Mouse (Mus musculus) heart, embryonic 10.5 days (tissue): ENCODE measurements around the gene Coasy. TPM values are rescaled to one million over a fixed set of nuclear protein-coding genes. Genes with fewer than 3 reads are reported as not detected.

ENCODE experiments used
- DNase-seq: peaks from one replicate; pipeline ENCODE4 v3.0.0-alpha.2; 2017; ENCODE audit warnings: low spot score
- H3K27ac ChIP-seq: fragments of 300-500 bp; sonication (generic); 2 replicates; pipeline ENCODE4 v1.5.1; 2016; ENCODE audit warnings: mild to moderate bottlenecking
- H3K27me3 ChIP-seq: fragments of 300-500 bp; sonication (generic); 2 replicates; pipeline ENCODE4 v1.6.1; 2016; ENCODE audit warnings: mild to moderate bottlenecking; ENCODE audit not compliant: poor library complexity, insufficient read depth, severe bottlenecking
- H3K36me3 ChIP-seq: fragments of 300-500 bp; sonication (generic); 2 replicates; pipeline ENCODE4 v1.6.1; 2016; ENCODE audit warnings: mild to moderate bottlenecking, moderate library complexity
- H3K4me1 ChIP-seq: fragments of 300-500 bp; sonication (generic); 2 replicates; pipeline ENCODE4 v1.6.1; 2016; ENCODE audit warnings: mild to moderate bottlenecking
- H3K4me3 ChIP-seq: fragments of 300-500 bp; sonication (generic); 2 replicates; pipeline ENCODE4 v1.5.1; 2016; ENCODE audit warnings: mild to moderate bottlenecking, moderate library complexity
- H3K9me3 ChIP-seq: fragments of 300-500 bp; sonication (generic); 2 replicates; pipeline ENCODE4 v1.6.1; 2016; ENCODE audit warnings: mild to moderate bottlenecking, moderate library complexity
- WGBS: fragments of 180-500 bp; shearing (Covaris S2); methylation state at CpG from one replicate; pipeline ENCODE4 v1.1.7; 2016; 5-methylcytosine and 5-hydroxymethylcytosine counted together
- polyA plus RNA-seq: library from polyadenylated mRNA; unstranded; fragments of >200 nt; fragmentation: Nextera tagmentation; extraction: Ambion mirVana; gene quantifications from 2 replicates; pipeline ENCODE4 v1.2.1, GENCODE M21; 2016

The Coasy gene
- polyA plus RNA-seq, 1 experiment from 2014 or later = 37.0 TPM

DNA sequence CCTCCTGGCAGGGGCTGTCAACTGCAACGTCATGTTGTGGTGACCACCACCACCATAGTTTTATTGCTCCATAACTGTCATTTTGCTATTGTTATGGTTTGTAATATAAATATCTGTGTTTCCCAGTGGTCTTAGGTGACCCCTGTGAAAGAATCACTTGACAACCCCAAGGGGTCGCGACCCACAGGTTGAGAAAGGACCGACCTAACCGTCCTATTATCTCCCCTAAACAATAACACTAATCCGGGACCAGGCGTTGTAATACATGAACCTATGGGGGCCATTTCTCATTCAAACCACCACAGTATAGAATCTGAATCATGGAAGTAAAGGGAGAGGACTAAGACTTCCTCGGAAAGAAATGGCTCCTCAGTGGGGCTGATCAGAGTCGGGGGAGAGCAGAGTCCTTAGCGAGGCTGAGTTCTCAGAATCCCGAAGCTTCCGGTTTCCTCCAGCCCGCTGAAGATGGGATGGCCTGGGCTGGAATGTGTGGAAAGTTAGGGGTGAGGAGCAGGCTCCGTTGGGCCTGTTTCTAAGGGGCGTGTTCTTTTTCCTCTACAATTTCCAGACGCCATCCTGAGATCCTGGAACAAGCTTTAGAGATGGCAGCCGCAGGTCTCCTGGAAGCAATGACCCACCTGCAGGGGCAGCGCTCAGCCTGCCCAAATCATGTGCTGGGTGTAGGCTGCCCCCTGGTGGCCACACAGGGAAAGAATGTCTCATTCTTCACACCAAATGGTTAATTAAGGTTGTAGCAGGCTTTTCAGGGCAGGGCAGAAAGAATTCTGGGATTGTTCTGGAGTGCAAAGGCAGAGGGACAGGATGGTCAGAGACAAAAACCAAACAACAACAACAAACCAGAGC lies 15.6 kb upstream of the Coasy start:
- H3K4me3 ChIP-seq = peak overlapping the region; percentile 54
- peak; percentile 92 for DNase-seq
- WGBS = 23% methylated on average over 18 of the region's 18 CpGs
- peaks cover 64% of the 10 kb centered on the region for H3K4me1 ChIP-seq
- H3K9me3 ChIP-seq = no peaks in the 10 kb centered on the region
- H3K27ac ChIP-seq = peak overlapping the region; percentile 76
- peaks cover 14% of the 10 kb centered on the region for H3K27me3 ChIP-seq
- H3K36me3 ChIP-seq = peaks cover 7% of the 10 kb centered on the region; the same call in 1 of the 2 replicates

DNA sequence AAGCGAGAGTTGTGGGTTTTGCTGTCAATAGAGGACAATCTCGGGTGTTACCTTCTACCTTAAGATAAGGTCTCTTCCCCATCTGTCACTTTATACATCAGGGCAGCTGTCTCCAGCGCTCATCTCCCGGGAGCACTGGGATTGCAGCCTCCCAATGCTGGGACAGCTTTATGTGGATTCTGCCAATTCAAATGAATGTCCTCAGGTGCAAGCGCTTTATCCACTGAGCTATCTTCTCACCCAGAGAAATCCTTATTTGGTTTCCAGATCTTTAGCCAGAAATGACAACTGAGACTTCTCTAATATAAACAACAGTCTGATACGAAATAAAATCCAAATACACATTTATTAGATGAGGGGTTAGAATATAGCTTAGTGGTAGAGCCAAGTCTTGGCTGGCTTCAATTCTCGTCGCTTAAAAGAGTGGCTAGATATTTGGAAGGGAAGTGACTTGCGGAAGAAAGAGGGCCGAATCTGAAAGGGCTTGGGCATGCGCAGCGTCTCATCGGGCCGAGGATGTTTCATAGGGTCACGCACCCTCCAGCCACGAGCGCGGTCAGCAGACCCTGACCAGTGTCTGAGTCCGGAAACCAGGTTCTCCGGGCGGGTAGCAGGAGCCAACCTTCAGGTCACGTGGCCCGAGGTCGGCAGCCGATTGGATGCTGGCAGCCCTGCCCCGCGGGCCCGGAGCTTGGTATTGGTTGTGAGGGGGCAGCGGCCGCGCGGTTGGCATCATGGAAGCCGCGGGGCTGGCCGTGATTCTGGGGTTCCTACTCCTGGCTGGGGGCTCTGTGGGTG lies 12.8 kb upstream of the Coasy start, which contains the start of gene Naglu:
Gene Naglu (plus strand): TSS at position 622 of the 798 bp plus-strand sequence.
- H3K27ac ChIP-seq = peak within 1 kb of the TSS; percentile 91
- WGBS = 3% methylated on average over 35 of the region's 35 CpGs

DNA sequence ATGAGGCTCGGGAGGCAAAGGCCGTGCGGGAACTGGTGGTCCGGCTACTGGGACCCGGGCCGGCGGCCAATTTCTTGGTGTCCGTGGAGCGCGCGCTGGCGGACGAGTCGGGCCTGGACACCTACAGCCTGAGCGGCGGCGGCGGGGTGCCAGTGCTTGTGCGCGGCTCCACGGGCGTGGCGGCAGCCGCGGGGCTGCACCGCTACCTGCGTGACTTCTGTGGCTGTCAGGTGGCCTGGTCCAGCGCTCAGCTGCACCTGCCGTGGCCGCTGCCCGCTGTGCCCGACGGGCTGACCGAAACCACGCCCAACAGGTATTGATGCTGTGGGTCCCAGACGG lies 12.2 kb upstream of the Coasy start:
- H3K27me3 ChIP-seq = peaks cover 31% of the 10 kb centered on the region
- DNase-seq = no peak
- H3K4me1 ChIP-seq = peaks cover 31% of the 10 kb centered on the region
- H3K36me3 ChIP-seq = peaks cover 3% of the 10 kb centered on the region; the same call in 1 of the 2 replicates
- peak overlapping the region; percentile 93 for H3K4me3 ChIP-seq
- 0% methylated on average over 36 of the region's 36 CpGs for WGBS
- H3K9me3 ChIP-seq = no peaks in the 10 kb centered on the region
- H3K27ac ChIP-seq = peak overlapping the region; percentile 91

More for the DNA sequence above, 12.8 kb upstream of the Coasy start, which contains the start of gene Naglu:
- H3K4me3 ChIP-seq = peak within 1 kb of the TSS; percentile 93
- H3K27me3 ChIP-seq = peaks cover 31% of the 10 kb centered on the region
- peaks cover 36% of the 10 kb centered on the region for H3K4me1 ChIP-seq
- H3K36me3 ChIP-seq = peaks cover 3% of the 10 kb centered on the region; the same call in 1 of the 2 replicates
- DNase-seq = peak; percentile 97
- H3K9me3 ChIP-seq = no peaks in the 10 kb centered on the region

DNA sequence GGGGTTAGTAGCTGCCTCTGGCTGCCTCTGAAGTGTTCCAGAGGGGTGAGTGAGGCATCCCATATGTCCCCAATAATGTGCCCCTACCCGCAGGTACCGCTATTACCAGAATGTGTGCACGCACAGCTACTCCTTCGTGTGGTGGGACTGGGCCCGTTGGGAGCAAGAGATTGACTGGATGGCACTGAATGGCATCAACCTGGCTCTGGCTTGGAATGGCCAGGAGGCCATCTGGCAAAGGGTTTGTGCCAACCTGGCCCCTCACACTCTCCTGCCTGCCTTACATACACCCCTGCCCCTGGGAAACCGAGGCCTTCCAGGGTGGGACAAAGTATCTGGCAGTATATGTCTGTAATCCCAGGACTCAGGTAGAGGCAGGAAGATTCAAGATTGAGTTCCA lies 11.4 kb upstream of the Coasy start:
- Histone ChIP-seq H3K36me3 (peaks cover 3% of the 10 kb centered on the region; the same call in 1 of the 2 replicates), H3K27me3 (peaks cover 34% of the 10 kb centered on the region), H3K4me3 (peak overlapping the region; percentile 93), H3K27ac (no peak overlapping the region), H3K9me3 (no peaks in the 10 kb centered on the region), H3K4me1 (peaks cover 25% of the 10 kb centered on the region)
- 67% methylated on average over 6 of the region's 6 CpGs for WGBS
- no peak for DNase-seq

DNA sequence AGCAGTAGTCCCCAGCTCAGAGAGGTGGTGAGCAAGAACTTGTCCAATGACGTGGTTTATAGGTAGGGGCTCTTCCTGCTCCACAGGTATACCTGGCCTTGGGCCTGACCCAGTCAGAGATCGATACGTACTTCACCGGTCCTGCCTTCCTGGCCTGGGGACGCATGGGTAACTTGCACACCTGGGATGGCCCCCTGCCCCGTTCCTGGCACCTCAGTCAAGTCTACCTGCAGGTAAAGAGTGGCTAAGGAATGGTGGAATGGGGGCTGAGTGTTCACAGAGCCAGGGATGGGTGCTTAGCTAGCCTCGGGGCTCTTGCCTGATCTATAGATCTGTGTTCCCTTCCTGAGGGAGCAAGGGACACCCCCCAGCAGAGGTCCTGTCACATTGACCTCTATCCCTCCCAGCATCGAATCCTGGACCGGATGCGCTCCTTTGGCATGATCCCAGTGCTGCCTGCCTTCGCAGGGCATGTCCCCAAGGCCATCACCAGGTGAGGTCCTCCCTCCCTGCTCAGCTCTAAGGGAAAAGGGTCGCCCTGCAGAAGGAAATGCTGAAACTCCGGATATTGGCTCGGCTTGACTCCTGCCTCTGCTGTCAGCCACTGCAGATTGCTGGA lies 10.4 kb upstream of the Coasy start:
- H3K9me3 ChIP-seq = no peaks in the 10 kb centered on the region
- DNase-seq = no peak
- H3K36me3 ChIP-seq = peaks cover 9% of the 10 kb centered on the region; the same call in 1 of the 2 replicates
- no peak overlapping the region for H3K4me3 ChIP-seq
- no peak overlapping the region for H3K27ac ChIP-seq
- H3K27me3 ChIP-seq = peaks cover 43% of the 10 kb centered on the region
- 64% methylated on average over 14 of the region's 14 CpGs for WGBS
- peaks cover 17% of the 10 kb centered on the region for H3K4me1 ChIP-seq

DNA sequence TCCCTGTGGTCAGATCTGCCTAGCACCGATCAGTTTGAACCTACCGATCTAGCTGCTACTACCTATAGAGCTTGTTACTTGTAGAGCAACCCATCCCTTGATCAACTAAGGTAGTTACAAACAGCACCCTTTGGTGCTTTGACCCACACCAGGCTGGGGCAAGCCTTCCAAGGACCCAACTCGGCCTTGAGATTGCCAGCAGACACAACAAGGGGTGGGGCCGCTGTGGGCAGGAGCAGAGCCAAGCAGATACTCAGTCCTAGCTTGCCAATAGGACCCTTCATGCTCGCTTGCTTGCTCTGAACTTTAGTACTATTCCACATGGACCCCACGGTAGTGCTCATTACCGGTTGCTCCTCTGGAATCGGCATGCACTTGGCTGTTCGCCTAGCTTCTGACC lies 4.2 kb upstream of the Coasy start, which contains the start of gene Hsd17b1:
Gene Hsd17b1 (plus strand): TSS at position 291 of the 400 bp plus-strand sequence.
- peaks cover 23% of the 10 kb centered on the region for H3K4me1 ChIP-seq
- no peaks in the 10 kb centered on the region for H3K9me3 ChIP-seq
- peaks cover 8% of the 10 kb centered on the region; the same call in 1 of the 2 replicates for H3K36me3 ChIP-seq
- H3K27me3 ChIP-seq = peaks cover 65% of the 10 kb centered on the region
- WGBS = 69% methylated on average over 9 of the region's 9 CpGs
- DNase-seq = no peak
- H3K27ac ChIP-seq = no peak within 1 kb of the TSS
- H3K4me3 ChIP-seq = peak within 1 kb of the TSS; percentile 25; the same call in 1 of the 2 replicates

DNA sequence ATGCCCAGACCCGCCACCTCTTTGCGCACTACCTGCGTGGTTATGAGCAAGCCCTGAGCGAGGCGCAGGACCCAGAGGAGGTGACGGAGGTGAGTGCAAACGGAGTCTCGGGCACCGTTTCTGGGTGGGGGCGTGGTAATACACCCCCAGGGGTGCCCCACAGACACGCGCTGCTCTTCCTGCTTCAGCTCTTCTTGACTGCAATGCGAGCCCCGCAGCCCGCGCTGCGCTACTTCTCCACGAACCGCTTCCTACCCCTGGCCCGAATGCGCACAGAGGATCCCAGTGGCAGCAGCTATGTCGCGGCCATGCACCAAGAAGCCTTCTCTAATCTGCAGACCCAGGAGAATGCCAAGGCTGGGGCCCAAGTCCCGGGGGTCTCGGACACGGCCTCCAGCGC lies 2.6 kb upstream of the Coasy start:
- Histone ChIP-seq H3K27me3 (peaks cover 60% of the 10 kb centered on the region), H3K36me3 (peaks cover 8% of the 10 kb centered on the region), H3K9me3 (no peaks in the 10 kb centered on the region), H3K4me1 (peaks cover 39% of the 10 kb centered on the region), H3K4me3 (peak overlapping the region; percentile 25), H3K27ac (no peak overlapping the region)
- no peak for DNase-seq
- WGBS = 2% methylated on average over 27 of the region's 27 CpGs

DNA sequence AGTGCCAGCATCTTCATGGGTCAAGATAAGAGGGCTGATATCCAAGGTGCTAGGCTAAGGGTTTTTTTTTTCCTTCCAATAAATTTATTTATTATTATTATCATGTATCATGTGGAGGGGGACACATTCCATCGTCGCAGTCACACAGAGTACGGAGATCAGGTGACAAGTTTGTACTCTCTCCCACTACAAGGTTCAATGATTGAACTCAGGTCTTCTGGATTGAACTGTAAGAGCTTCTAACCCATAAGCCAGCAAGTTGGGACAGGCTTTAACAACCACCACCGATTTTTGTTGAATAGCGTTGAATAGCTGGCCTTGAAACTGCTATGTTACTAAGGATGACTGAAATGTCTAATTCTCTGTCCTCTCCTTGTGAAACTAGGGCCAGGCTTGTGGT lies 1.9 kb upstream of the Coasy start:
- Histone ChIP-seq H3K27me3 (peaks cover 60% of the 10 kb centered on the region), H3K4me3 (no peak overlapping the region), H3K27ac (no peak overlapping the region), H3K36me3 (peaks cover 14% of the 10 kb centered on the region), H3K4me1 (peaks cover 44% of the 10 kb centered on the region), H3K9me3 (no peaks in the 10 kb centered on the region)
- 68% methylated on average over 5 of the region's 5 CpGs for WGBS
- no peak for DNase-seq

DNA sequence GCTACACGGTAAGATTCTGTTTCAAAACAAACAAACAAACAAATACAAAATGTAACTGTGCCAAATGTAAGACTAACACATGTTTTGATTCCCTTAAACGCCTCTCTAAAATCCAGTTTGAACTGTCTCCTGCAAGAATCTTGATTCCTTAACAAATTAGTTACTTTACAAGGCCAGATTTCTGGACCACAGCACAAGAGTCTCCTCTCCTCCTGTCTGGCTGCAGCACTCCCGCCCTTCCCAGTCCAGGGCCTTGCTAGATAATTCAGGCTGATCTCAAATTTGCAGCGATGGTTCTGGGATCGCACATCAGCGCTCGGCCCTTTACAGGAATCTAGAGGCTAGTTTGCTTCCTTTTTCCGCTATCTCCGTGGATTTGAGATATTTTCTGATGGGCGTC lies 706 bp upstream of the Coasy start:
- Histone ChIP-seq H3K27me3 (peaks cover 51% of the 10 kb centered on the region), H3K27ac (peak overlapping the region; percentile 89), H3K4me1 (peaks cover 56% of the 10 kb centered on the region), H3K4me3 (peak overlapping the region; percentile 78), H3K9me3 (no peaks in the 10 kb centered on the region), H3K36me3 (peaks cover 18% of the 10 kb centered on the region)
- DNase-seq = no peak
- 6% methylated on average over 10 of the region's 10 CpGs for WGBS

DNA sequence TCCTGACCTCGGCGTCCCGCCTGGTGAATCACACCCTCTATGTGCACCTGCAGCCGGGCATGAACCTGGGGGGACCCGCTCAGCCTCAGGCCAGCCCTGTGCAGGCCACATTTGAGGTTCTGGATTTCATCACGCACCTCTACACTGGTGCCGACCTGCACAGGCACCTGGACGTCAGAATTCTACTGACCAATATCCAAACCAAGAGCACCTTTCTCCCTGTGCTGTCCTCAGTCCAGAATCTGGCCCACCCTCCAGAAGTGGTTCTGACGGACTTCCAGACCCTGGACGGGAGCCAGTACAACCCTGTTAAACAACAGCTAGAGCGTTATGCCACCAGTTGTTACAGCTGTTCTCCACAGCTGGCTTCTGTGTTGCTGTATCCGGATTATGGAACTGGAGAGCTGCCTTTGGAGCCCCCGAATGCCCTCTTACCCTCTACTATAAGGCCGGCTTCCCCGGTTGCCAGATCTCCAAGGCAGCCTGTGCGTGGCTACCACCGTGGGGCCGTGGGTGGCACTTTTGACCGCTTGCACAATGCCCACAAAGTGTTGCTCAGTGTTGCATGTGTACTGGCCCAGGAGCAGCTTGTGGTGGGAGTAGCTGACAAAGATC lies 825 bp downstream of the Coasy start:
- WGBS = 41% methylated on average over 19 of the region's 19 CpGs
- DNase-seq = no peak
- Histone ChIP-seq H3K36me3 (peaks cover 13% of the 10 kb centered on the region), H3K4me1 (peaks cover 70% of the 10 kb centered on the region), H3K4me3 (peak overlapping the region; percentile 78), H3K27me3 (peaks cover 35% of the 10 kb centered on the region), H3K27ac (peak overlapping the region; percentile 89), H3K9me3 (no peaks in the 10 kb centered on the region)

DNA sequence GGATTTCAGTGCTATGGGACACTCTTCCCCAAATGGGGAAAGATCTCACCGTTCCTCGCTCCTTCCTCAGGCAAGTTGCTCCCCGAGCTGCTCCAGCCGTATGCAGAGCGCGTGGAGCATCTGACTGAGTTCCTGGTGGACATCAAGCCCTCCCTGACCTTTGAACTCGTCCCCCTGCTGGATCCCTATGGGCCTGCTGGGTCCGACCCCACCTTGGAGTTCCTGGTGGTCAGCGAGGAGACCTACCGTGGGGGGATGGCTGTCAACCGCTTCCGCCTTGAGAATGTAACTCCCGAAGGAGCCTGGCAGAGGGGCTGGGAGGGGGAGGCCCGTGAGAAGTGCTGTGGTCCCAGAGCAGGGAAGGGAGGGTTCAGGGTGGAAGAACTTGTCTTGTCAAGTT lies 1.9 kb downstream of the Coasy start:
- H3K27ac ChIP-seq = peak overlapping the region; percentile 42; the same call in 1 of the 2 replicates
- DNase-seq = no peak
- no peaks in the 10 kb centered on the region for H3K9me3 ChIP-seq
- peaks cover 25% of the 10 kb centered on the region for H3K27me3 ChIP-seq
- 83% methylated on average over 14 of the region's 14 CpGs for WGBS
- H3K4me3 ChIP-seq = no peak overlapping the region
- peaks cover 22% of the 10 kb centered on the region for H3K36me3 ChIP-seq
- H3K4me1 ChIP-seq = peaks cover 68% of the 10 kb centered on the region

DNA sequence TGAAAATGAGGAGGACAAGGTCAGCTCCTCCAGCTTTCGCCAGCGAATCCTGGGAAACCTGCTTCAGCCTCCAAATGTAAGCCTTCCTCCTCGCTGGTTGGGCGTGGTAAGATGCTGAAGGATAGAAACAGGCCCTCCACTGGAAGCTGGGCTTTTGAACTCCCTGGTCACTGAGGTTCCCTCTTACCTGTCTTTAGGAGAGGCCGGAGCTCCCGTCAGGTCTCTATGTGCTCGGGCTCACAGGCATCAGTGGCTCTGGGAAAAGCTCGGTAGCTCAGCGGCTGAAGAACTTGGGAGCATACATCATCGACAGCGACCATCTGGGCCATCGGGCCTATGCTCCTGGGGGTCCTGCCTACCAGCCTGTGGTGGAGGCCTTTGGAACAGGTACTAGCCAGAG lies 2.4 kb downstream of the Coasy start:
- no peak overlapping the region for H3K4me3 ChIP-seq

More for the DNA sequence above, 2.4 kb downstream of the Coasy start:
- peaks cover 28% of the 10 kb centered on the region for H3K36me3 ChIP-seq
- no peak overlapping the region for H3K27ac ChIP-seq
- peaks cover 19% of the 10 kb centered on the region for H3K27me3 ChIP-seq
- peaks cover 62% of the 10 kb centered on the region for H3K4me1 ChIP-seq
- no peaks in the 10 kb centered on the region for H3K9me3 ChIP-seq
- WGBS = 91% methylated on average over 12 of the region's 12 CpGs
- no peak for DNase-seq
